Mouse (Mus musculus) embryonic stem cell, embryonic (primary cell): ENCODE data around the gene Psap.

Experiments
- CTCF ChIA-PET, 4 experiments: fragments of 300-600 bp in 2 of 4; fragments of 350-600 bp in 2 of 4; sonication (Branson Sonifier 250); formaldehyde crosslinking; loops; one replicate each; lab custom pipeline; 2022; ENCODE audit warnings: inconsistent platforms in 2 of 4; lab: Charles Lee
- POLR2A ChIA-PET, 4 experiments: fragments of 300-600 bp in 2 of 4; fragments of 350-600 bp in 2 of 4; sonication (Branson Sonifier 250); formaldehyde crosslinking; loops; one replicate each; lab custom pipeline; 2022; ENCODE audit warnings: antibody characterized with exemption in 4 of 4, inconsistent platforms in 1 of 4; lab: Charles Lee

The Psap gene

DNA sequence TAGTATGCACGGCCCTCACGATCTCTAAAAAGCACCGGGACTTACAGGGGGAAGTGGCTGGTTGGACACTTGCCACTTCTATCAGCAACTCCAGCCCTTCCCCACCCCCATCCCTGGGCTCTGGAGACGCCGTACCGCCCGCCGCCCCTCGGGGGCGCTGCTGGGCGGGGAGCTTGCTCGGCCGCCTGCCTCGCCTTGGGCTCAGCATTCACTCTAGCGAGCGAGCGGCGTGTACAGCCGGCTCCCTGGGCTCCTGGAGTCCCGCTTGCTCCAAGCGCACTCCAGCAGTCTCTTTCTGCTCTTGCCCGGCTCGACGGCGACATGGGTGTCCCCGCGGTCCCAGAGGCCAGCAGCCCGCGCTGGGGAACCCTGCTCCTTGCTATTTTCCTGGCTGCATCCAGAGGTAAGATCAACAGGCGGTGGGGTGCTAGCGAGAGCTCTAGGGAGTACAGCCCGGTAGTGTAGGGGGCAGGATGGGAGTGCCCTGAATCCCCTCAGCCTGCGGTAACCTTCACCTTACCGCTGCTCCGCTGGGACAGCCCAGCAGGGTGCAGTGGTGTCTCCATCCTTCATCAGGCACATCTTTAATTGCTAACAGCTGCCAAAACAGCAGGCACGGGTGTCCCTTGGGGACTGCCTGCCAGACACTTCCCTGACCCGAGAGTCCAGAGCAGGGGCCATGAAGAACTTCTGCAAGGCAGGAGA, 69.4 kb downstream of the Psap start, which contains the start of gene Vsir:
Vsir (plus strand) TSS at position 151 of the 705 bp plus-strand sequence.
- POLR2A ChIA-PET = interaction anchor here in 2 of 4 experiments (0.7 to 1.4 kb wide), 8 partner anchors 15 to 89 kb away, joined by 3 to 4 read pairs (median 3); no protein-coding TSS in a partner anchor
- CTCF ChIA-PET = interaction anchor here (0.6 to 2.3 kb wide), 30 partner anchors 9 to 899 kb away, joined by 3 to 10 read pairs (median 4); partner anchors contain the start of gene Slc29a3 (in 1 of the 4)

DNA sequence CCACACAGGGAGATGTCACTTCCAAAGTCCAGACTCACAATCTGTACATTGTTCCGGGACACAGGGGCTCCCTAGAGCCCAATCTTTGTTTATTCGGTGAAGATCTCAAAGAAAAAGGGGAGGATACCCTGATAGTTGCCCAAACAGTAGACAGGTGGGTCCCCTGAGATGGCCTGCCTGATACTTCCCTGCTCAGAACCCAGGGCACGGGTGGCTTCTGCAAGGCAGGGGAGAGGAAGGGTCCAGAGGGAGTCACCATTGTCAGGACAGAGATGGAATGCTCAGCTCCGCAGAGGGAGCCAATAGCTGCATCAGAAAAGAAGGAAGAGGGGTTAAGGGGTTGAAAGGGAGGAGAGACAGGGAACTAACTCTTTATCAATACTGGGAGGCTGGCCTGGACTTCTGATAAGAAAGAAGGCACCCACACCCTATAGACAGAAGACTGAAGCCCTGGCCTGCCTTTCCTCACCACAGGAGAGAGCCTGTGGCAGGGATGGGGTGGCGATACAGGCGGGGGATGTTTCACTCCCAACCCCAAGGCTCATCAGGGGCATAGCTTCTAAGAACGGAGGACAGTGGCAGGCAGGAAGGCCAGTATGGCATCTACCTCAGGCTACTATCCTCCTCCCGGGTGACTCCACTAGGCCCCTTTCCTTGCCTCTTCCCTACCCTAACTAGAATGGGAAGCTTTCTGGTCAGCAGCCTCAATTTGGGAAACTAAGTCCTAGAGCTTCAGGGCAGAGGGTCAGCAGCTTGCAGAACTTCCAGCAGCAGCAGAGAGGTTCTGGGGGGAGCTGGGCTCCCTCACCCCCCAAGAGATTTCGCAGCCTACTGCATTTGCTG, 70.6 kb downstream of the Psap start:
- ChIA-PET POLR2A (interaction anchor here in 2 of 4 experiments (1.0 to 1.7 kb wide), 7 partner anchors 14 to 405 kb away, joined by 3 to 4 read pairs (median 3); partner anchors contain the start of gene Slc29a3 (in 1 of the 2)), CTCF (interaction anchor here in 3 of 4 experiments (0.6 to 2.3 kb wide), 12 partner anchors 21 to 405 kb away, joined by 3 to 9 read pairs (median 4); partner anchors contain the start of gene Slc29a3 (in 1 of the 3))

DNA sequence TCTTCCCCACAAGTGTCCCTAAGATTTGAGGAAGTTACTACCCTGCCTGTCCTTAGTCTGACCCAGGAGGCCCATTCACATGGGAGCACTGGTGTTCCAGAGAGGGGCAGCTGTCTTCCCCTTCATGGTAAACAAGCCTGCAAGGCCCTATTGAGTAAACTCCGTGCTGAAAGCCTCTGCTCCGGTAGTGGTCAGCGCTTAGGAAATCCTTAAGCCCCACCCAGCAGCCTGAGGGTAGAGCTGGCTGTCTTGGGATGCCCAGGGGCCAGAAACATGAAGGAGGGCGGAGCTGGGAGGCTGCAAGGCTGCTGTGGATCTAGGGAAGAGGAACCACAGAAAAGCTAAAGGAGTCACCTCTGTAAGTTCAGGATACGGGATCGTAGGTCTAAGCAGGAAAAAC, 71.6 kb downstream of the Psap start:
- POLR2A ChIA-PET = interaction anchor here in 3 of 4 experiments (0.5 to 1.7 kb wide), 5 partner anchors 13 to 404 kb away, joined by 3 to 4 read pairs (median 3); partner anchors contain the start of gene Slc29a3 (in 1 of the 3)
- CTCF ChIA-PET = no interaction called here

DNA sequence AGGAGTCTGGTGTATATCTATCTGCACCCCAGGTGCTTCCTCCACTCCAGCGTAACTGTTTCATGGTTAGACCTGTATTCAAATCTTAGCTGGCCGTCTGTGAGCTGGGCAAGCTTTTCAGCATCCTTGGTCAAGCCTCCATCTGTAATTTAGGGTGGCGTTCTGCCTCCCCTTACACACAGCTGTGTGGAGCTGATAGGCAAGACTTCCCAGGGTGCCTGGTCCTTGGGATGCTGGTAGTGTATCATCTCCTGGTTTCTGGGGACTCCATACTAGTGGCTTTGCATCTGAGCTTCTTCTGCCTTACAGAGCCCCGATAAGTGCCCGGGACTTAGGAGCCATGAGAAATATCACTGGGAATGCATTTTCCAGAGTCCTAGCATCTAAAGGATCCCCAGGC, 72.2 kb downstream of the Psap start:
- CTCF ChIA-PET = interaction anchor here in 2 of 4 experiments (0.5 to 0.6 kb wide), 2 partner anchors 158 to 224 kb away, joined by 3 to 7 read pairs; no protein-coding TSS in a partner anchor
- POLR2A ChIA-PET = interaction anchor here in 1 of 4 experiments (1.3 to 1.7 kb wide), 2 partner anchors 12 to 44 kb away, joined by 3 to 4 read pairs; no protein-coding TSS in a partner anchor

DNA sequence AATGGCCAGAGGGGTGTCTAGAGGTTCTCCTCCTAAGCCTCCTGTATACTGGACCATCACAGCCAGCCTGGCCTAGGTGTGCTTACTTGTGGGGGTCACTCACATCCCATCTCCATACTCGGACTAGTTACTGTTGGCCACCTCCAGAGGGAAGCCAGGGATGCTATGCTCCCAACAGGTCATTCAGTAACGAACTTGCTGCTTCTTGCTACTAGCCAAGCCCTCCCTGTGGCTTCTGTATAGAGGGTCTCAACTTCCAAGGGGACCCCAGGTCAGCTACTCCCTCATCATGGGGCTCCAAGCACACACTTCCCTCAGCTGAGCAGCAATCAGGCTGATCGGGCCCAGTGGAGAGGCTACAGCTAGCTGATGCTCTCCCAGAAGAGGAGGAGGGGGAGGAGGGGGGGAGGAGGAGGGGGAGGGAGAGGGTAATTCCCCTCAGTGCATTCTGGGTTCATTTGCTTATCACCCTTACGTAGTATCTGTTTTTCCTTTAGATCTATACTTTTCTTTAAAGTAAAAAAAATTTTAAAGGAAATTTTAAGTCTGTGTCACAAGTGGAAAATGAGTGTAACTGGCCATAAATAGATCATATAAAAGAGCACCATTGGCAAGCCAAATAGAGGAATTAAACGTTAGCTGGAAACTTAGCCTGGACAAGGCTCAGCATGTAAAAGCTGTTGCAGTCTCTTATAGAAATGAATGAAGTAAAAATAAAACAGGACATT, 72.8 kb downstream of the Psap start:
- ChIA-PET CTCF (interaction anchor here in 3 of 4 experiments (0.5 to 1.3 kb wide), 4 partner anchors 45 to 224 kb away, joined by 3 to 7 read pairs (median 4); no protein-coding TSS in a partner anchor), POLR2A (interaction anchor here in 2 of 4 experiments (0.7 to 1.7 kb wide), 4 partner anchors 45 to 268 kb away, joined by 3 to 4 read pairs (median 4); no protein-coding TSS in a partner anchor)

DNA sequence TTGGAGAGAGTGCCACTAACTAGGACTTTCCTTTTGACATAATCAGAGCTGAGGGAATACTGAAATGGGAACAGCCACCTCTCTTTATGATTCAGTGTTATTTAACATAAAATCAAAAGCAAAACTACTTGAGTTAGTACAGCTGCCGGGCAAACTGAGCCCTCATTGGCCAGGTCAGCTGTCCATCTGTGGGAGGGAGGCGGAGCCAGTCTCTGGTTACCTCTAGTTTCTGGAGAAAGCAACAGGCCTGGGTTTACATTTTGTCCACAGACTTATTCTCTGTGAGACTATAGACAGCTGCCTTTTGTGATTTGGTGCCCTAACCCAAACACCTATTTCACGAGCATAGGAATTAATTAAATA, 73.4 kb downstream of the Psap start:
- ChIA-PET POLR2A (interaction anchor here in 2 of 4 experiments (0.7 to 1.2 kb wide), 3 partner anchors 63 to 268 kb away, joined by 3 to 4 read pairs (median 4); no protein-coding TSS in a partner anchor), CTCF (interaction anchor here in 2 of 4 experiments (0.7 to 2.2 kb wide), 3 partner anchors 11 to 46 kb away, joined by 3 to 9 read pairs (median 5); no protein-coding TSS in a partner anchor)

DNA sequence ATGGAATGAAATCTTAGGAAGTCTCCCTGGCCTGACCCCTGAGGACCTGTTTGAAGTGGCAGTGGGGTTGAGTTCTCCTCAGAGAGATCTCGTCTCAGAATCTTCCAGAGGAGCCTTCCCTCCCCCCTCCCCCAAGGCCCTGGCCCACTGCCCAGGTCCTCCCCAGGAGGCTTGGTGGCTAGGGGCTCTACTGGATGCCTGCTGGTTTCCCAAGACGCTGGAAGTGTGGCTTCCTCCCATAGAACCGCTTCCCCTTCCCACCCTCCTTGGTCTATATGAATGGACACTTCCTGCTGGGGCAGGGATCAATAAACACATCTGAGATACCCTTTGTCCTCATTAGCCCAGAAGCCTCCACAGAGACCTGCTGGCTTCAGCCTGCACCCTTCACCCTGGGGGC, 73.8 kb downstream of the Psap start:
- ChIA-PET POLR2A (interaction anchor here in 3 of 4 experiments (0.7 to 1.5 kb wide), 3 partner anchors 19 to 269 kb away, joined by 3 to 6 read pairs (median 4); no protein-coding TSS in a partner anchor), CTCF (interaction anchor here in 2 of 4 experiments (0.9 to 2.3 kb wide), 7 partner anchors 10 to 401 kb away, joined by 3 to 13 read pairs (median 4); partner anchors contain the start of gene Slc29a3 (in 1 of the 2))

DNA sequence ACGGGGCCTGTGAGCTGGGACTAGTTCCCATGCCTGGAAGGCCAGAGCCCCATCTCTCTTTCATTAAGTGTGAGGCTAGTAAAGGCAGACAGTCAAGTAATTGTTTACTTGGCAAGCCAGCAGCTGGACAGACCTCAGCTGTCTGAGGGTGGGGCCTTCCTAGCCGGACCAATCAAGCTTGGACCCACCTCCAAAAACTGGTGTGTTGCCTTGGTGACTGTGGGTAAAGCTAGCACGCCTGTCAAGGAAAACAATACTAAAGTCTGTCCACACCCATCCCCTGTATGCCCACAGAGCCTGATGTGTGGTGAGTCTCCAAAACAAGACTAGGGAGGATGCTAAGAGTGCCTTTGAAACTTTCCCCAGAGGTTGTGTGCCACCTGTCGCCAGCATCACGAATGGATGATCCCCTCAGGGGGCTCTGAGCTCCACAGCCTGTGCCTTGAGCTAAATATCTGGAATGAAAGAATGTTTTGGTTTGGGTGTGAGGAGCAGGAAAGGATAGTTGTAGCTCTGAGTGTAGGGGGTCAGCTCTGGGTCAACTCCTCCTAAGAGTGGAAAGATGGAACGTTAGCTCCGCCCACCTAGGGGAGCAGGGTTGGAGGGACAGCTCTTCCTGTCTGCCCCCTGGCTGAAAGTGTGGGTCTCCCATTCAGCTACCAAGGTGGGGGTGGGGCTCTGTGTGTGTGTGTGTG, 74.5 kb downstream of the Psap start:
- POLR2A ChIA-PET = interaction anchor here in 3 of 4 experiments (0.6 to 1.8 kb wide), 11 partner anchors 10 to 452 kb away, joined by 3 to 6 read pairs (median 3); partner anchors contain the start of gene Slc29a3 (in 1 of the 3)
- CTCF ChIA-PET = interaction anchor here (0.6 to 2.3 kb wide), 18 partner anchors 9 to 1052 kb away, joined by 3 to 13 read pairs (median 3); partner anchors contain the start of gene Slc29a3 (in 1 of the 4)
